Mouse (Mus musculus): ENCODE results near the gene Pim3.

Gene Pim3

GRCm38 (mm10) chr15:88837977-88838376, 24.0 kb upstream of the Pim3 start:
- DNase-seq = no peak

DNA sequence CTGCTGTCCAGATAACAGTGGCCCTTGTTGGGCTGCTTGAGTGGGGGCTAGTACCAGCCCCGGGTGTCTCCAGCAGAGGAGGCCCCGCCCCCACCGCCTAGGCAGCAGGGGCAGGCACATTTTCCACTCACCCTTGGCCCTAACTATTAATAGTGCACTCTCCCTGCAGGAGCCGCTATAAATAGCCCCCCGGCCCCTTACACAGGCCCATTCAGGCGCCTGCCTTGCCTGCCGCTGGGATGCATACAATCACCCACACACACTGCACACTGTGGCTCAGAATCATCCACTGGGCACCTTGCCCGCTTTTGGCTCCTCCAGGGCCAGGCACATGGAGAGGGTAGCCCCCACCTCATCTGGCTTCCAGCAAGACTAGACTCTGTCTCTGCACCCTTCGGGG, 22.7 kb upstream of the Pim3 start:
- DNase-seq = no peak

- DNase-seq = no peak
Measured at GRCm38 (mm10) chr15:88840126-88840525, 21.9 kb upstream of the Pim3 start.

- no peak for DNase-seq
Measured at GRCm38 (mm10) chr15:88841160-88841559, 20.8 kb upstream of the Pim3 start.

DNA sequence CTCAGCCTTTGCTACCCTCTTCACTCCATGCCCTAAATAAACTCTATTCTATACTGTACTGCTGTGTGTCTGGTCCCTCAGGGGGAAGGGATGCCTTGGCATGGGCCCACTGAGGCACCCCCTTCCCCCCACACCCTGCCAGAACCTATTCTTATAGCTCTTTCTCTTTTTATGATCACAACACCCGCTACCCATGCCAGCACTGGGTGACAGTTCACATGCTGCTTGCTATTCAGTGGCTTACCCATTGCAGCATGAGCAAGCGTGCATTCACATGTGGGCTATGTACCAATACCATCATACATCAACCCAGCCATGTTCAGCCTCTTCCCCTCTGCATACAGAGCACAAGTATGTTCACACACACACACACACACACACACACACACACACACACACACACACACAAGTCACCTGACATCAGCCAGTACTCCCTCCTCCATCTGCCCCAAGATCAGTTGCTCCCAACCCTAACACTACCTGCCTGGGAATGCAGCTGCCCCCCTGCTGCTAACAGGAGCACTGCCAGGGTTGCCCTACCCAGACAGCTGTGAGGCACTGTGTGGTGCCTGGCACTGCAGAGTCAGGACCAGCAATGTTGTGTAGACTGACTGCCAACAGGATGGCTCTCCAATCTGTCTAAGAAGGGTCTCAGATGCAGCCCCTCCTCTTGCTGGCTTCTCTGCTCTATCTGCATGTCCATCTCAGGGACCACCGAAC, 20.2 kb upstream of the Pim3 start:
- no peak for DNase-seq

DNA sequence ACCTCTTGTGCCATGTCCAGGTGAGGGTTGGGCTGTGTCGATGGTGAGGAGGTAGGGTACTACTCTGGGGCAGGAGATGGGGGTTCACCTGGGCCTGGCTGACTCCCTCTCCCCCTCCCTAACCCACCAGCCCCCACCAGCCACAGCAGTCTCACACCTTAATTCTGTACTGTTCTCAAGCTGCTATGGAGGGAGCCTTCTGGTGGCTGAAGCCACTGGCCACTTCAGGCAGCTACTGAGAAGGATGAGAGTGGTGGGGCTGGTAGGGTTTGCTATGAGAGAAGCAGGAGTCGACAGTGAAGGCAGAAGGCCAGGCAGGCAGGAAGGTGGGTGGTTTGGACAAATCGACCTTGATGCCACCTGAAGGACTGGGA, 19.7 kb upstream of the Pim3 start:
- no peak for DNase-seq

DNA sequence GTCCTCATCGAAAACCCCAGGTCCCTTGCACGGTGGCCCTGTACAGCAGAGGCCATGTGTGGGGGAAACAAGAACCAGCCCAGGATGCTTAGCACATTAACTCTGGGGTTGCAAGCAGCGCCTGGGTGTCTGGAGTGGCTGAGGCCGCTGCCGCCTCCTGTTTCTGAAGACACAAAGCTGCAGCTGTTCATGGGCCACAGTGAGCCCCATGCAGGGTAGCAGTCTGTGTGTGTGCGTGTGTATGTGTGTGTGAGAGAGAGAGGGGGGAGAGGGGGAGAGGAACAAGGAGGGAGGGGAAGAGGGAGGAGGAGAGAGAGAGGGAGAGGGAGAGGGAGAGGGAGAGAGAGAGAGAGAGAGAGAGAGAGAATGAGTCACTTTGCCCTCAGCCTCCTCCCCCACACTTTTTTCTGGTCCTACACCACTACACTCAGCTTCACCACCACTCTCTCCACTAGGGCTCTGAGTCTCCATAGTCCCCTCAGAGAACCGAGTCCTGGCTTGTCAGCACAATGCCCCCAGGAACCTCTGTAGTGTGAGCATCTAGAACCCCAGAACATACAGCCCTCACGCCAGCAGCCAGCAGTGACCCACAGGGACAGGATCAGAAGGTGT, 18.4 kb upstream of the Pim3 start:
- no peak for DNase-seq

GRCm38 (mm10) chr15:88844966-88845365, 17.0 kb upstream of the Pim3 start:
- DNase-seq = no peak

- no peak for DNase-seq
Measured at GRCm38 (mm10) chr15:88848661-88849060, 13.3 kb upstream of the Pim3 start.

GRCm38 (mm10) chr15:88849621-88850020, 12.4 kb upstream of the Pim3 start:
- no peak for DNase-seq

DNA sequence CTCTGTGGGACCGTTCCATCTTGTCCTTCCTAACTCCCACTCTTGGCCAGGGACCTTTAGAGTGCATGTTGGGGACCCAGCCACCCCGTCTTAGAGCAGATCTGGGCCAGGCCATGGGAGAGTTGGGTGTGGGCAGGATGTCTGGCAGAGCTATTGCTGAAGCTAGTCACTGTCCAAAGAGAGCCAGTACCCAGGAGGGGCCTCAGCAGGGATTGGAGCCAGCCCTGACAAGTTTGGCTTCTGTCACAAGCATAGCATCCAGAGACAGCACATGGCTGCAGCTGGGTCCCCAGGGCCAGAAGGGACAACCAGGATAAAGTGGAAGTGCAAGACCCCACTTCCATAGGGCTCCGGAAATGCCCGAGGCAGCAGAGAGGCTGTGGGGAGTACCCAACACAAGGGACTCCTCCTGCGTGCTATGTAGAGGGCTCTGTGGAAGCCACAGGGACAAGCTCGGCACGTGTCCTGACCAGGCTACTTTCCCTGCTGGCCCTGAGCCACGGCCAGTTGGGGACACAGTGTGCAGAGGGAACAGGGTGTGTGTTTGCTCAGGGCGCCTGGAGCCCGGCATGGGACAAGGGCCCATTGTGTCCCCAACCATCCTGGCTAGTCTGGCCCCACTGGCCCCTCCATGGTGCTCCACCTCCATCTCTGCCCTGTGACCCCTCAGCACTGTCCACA, 11.7 kb upstream of the Pim3 start:
- DNase-seq = no peak

GRCm38 (mm10) chr15:88851076-88851475, 10.9 kb upstream of the Pim3 start:
- DNase-seq = no peak

- no peak for DNase-seq
Measured at GRCm38 (mm10) chr15:88851507-88852149, 10.4 kb upstream of the Pim3 start.

- DNase-seq = no peak
Measured at GRCm38 (mm10) chr15:88853106-88853505, 8.9 kb upstream of the Pim3 start.

GRCm38 (mm10) chr15:88854119-88854968, 7.6 kb upstream of the Pim3 start:
- no peak for DNase-seq

- no peak for DNase-seq
Measured at GRCm38 (mm10) chr15:88854969-88855830, 6.8 kb upstream of the Pim3 start.

DNA sequence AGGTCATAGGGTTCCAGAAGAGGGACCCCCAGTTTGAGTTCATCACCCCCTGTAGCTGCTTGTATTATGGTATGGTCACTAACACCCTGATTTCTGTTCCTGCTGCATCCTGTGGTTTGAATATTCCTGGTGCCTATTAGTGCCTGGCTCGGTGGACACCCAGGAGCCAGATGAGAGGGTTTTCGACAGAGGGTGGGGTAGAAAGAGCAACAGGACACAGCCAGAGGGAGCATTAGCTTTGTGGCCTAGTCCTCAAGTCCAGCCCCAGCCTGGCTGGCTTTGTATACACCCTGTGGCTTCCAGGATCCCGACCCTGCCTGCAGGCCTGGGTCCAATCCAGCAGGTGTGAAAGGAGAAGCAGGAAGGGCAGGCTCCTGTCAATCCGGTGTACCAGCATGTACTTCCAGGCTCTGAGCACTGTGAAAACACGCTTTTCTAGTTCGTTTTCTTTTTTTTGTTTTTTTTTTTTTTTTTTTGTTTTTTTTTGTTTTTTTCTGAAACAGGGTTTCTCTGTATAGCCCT, 6.0 kb upstream of the Pim3 start:
- DNase-seq = no peak

DNA sequence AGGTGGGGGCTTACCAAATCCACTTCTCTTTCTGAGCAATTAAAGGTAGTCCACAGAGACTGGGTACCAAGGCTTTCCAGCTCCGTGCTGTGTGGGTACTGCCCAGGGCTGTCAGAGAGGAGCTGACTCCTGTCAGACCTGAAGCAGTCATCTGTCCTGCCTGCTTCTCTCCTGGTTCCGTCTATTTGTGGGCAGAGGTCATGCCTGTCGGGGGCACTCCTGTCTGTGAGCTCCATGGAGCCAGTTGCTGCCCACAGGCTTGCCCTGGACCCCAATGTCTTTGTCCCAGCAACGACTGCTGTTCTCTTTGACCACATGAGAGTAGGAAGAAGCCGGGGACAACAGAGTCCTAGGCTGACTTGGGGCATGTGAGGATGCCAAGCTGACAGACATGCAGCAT, 5.4 kb upstream of the Pim3 start:
- DNase-seq = no peak

GRCm38 (mm10) chr15:88857361-88857760, 4.6 kb upstream of the Pim3 start:
- DNase-seq = no peak

DNA sequence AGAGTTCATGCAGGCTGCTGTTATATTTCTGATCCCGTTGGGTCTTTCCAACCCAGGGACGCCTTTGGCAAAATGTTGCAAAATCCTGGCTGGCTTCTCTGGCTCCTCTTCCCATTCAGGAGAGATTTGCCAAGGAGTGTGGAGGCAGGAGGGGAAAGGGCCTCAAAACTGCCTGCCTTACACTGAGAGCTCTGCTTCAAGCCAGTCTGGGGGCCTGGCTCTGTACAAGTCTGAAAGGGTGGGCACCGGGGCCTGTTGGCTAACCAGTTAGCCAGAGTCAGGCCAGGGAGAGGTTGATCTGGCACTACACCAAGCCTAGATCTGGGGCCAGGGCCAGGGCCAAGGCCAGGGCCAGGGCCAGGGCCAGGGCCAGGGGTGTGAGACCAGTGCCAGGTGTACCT, 3.8 kb upstream of the Pim3 start:
- no peak for DNase-seq

- no peak for DNase-seq
Measured at GRCm38 (mm10) chr15:88858707-88859106, 3.3 kb upstream of the Pim3 start.
